Mouse (Mus musculus) lung, adult 2 months (tissue): ENCODE measurements around the gene Lonp2.

Source experiments
- CTCF ChIP-seq: fragments of 200-500 bp; IDR thresholded peaks from 2 replicates; pipeline ENCODE4 v1.5.1; 2011; ENCODE audit warnings: mild to moderate bottlenecking, low read length, control low read depth; ENCODE audit not compliant: insufficient read depth
- POLR2A ChIP-seq: fragments of 200-500 bp; IDR thresholded peaks from 2 replicates; pipeline ENCODE4 v1.6.1; 2011; ENCODE audit warnings: low read depth, mild to moderate bottlenecking, control low read depth, low read length, borderline replicate concordance; ENCODE audit errors: extremely low read depth

DNA sequence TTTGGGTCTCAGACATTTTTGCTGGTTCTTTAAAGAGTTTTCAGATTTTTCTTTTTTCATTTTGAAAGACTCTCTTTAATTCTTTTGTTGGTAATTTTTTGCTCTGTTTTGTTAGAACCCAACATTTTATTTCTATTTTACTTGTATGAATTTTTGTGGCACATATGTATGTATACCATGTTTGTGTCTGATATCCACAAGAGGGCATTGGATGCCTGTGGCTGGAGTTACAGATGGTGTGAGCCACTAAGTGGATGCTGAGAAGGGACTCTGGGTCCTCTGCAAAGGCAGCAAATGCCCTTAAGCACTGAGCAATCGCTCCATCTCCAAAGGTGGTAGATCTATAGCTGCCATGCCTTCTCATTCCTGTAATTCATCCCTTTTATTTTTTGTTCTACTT lies 30.7 kb downstream of the Lonp2 start:
- TF ChIP-seq CTCF (no peak), POLR2A (no peak)
